Mouse (Mus musculus) heart, embryonic 13.5 days (tissue): ENCODE data around the gene Tspyl3. TPM values are rescaled to one million over a fixed set of nuclear protein-coding genes. Genes with fewer than 3 reads are reported as not detected.

Source experiments
- polyA plus RNA-seq: library from polyadenylated mRNA; unstranded; fragments of >200 nt; fragmentation: Nextera tagmentation; extraction: Ambion mirVana; gene quantifications from 2 replicates; pipeline ENCODE4 v1.2.1, GENCODE M21; 2015

Gene Tspyl3
- polyA plus RNA-seq, 1 experiment from 2014 or later = 7.3 TPM

Other genes with a start within 250 kb of the Tspyl3 start
- 101 and 111 TPM in 2 replicates for gene Pdrg1, start 210.0 kb downstream of the Tspyl3 start, polyA plus RNA-seq
- gene Xkr7, start 193.6 kb downstream of the Tspyl3 start, polyA plus RNA-seq = not detected in 2 replicates
- 4.6 and 5.3 TPM in 2 replicates for gene Ccm2l, start 159.5 kb downstream of the Tspyl3 start, polyA plus RNA-seq
- 1.8 and 2.2 TPM in 2 replicates for gene Hck, start 117.0 kb downstream of the Tspyl3 start, polyA plus RNA-seq
- gene Tm9sf4, start 64.1 kb downstream of the Tspyl3 start, polyA plus RNA-seq = 59.0 and 63.0 TPM in 2 replicates
- 12.2 and 12.5 TPM in 2 replicates for gene Plagl2, start 16.0 kb upstream of the Tspyl3 start, polyA plus RNA-seq
- 4.6 and 4.8 TPM in 2 replicates for gene Pofut1, start 16.1 kb upstream of the Tspyl3 start, polyA plus RNA-seq
- gene Kif3b, start 66.0 kb upstream of the Tspyl3 start, polyA plus RNA-seq = 4.0 and 4.8 TPM in 2 replicates
- 6.4 and 6.8 TPM in 2 replicates for gene Asxl1, start 120.4 kb upstream of the Tspyl3 start, polyA plus RNA-seq